Mouse (Mus musculus): ENCODE measurements around the gene Tmem108.

Gene Tmem108

DNA sequence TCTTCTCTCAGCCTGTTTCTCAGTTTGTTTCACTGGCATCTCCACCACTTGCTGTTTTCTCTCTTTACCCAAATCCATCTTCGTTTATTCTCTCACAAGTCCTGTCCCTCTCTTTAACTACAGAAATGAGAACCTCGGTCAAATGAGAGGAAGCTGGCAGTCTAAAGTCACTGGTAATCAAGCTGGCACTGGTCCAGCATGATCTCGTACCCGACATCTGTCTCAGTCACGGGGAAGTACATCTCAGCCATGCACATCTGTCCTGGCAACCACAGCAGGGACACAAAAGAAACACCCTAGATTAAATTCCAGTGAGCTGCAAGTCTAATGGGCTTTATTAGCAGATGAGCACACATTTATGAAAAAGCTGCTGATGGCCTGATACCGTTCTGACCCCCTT lies 206.3 kb downstream of the Tmem108 start:
- DNase-seq (ENCODE audit: inconsistent age in 2 of 2, low spot score in 1 of 2) = no peak

DNA sequence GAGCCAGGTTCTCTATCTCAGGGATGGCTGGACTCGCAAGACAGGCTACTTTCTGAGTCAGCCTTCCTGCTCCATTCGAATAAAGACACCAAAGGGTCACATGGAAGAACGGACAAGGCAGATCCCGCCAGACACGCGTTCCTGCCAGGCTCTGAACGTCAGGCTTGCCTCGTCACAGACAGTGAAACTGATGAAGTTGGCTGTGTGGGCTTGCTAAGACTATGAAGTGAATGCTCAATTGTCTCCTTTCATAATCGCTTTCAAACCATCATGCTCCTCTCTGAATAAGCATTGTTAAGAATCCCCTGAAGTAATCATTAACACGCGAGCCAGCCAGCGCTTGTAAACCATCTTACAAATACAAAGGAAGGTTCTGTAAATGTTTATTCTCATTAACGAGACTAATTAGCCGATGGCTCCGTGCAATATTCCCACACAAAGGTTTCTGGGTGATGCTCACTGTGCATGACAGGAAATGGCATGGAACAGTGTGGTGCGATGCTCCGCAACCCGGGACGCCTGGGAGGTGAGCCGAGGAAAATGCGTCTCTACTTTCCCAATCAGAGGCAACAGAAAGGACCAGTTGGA lies 210.9 kb downstream of the Tmem108 start:
- DNase-seq (ENCODE audit: inconsistent age in 2 of 2, low spot score in 1 of 2) = no peak

DNA sequence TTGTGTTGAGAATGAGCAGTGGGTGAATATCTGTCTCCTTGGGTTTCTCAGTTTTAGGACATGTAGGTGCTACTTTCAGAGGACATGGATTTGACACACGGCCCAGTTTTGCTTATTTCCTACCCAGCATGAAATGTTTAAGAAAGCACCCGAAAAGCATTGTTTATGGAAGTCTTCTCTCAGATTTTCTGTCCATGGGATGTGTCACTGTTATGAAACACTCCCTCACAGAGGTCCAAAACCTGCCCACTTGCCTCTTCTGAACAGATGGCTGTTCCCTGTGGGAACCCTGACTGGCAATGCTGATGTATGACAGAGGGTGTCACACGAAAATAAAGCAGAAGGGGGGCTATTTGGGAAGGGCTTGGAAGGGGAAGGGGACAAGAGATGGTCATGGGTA lies 212.5 kb downstream of the Tmem108 start:
- DNase-seq (ENCODE audit: inconsistent age in 2 of 2, low spot score in 1 of 2) = no peak

DNA sequence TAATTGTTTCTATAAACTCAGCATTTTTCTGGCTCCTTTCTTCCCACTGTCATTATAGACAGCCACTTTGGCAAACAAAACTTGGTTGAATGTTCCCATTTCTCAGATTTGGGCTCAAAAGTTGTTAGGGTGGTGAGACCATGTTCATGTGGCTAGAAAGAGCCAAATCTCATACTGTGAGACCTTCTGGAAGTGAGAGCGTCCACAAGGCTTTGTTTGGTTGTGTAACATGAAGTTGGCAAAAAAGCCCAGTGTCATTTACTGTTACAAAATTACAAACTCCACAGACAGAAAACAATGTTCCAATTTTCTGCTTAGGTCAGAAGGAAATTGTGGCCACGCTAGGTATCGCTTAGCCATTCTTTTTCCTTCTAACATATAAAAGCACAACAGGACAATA lies 213.0 kb downstream of the Tmem108 start:
- DNase-seq (ENCODE audit: inconsistent age in 2 of 2, low spot score in 1 of 2) = no peak

DNA sequence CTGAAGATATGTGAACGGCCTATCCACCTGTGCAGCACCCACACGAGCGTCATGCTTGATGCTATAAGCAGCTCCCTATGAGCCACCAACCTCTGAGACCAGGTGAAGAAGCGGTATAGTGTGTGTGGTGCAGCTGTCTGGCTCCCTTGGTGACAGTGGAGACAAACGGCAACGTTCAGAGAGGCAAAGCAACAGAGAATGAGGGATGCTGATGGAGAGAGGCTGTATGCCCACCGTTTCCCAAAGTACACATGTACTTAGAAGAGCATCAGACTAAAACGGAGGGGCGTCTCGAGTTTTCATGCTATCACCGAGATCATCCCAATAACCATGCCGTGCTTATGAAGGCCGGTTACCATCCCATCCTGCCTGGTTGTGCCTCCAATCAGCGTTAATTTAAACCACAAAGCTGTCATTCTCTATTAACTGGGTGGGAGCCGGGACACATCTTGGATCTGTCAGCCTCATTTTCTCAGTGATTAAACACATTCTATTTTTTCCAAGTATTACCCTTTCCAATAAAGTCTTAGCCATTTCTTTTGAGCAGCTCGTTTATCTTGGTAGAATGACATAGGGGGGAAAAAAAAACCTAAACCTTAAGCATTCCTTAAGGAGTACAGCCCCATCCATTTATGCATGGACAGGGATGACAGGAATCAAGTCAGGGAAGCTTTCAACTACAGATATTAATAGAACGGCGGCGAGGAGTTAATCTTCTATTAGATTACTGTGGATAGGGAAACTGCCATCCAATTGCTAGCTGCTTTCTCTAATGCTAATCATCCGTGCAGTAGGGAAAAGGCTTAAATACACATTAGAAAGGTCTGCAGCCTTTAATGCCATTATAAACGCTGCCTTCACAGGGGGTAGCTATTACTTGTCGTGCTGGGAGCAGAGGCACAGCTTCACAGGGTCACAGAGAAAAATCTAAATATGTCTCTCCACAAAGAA lies 214.7 kb downstream of the Tmem108 start:
- no peak for DNase-seq (ENCODE audit: inconsistent age in 2 of 2, low spot score in 1 of 2)

DNA sequence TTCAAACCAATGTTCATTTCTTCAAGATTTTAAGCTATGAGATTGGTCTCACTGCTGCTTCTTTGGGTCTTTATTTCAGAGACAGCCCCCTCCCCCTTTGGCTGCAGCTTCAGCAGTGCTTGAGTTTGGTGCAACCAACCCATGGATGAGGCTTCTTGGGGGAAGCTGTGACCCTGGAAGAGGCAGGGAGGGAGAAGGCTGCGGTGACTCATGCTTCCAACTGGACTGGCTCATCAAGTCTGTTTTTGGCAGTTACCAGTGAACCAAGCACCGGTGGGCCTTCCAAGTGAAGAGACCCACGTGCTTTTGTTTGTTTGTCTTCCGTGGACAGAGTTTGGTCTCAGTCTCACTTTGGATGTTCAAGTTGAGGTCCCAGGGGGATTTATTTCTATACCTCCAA lies 215.9 kb downstream of the Tmem108 start:
- DNase-seq (ENCODE audit: inconsistent age in 2 of 2, low spot score in 1 of 2) = peak; percentile 15 to 67

DNA sequence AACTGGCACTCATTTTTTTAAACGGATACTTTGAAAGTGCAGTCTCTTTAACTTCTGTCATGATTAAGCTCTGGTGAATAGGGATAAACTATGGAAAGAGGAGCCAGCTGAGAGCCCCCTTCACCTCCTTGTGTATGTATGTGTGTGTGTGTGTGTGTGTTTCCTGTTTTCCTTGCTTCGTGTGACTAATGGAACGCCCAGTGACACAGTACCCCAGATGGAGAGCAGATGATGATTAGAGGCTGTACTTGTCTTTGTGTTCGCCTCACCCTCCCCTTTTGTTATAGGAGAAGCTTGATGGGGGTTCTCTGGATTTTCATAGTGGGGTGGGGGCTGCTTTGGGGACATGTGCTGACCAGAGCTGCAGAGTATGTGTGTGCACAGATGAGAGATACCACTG lies 216.4 kb downstream of the Tmem108 start:
- no peak for DNase-seq (ENCODE audit: inconsistent age in 2 of 2, low spot score in 1 of 2)

DNA sequence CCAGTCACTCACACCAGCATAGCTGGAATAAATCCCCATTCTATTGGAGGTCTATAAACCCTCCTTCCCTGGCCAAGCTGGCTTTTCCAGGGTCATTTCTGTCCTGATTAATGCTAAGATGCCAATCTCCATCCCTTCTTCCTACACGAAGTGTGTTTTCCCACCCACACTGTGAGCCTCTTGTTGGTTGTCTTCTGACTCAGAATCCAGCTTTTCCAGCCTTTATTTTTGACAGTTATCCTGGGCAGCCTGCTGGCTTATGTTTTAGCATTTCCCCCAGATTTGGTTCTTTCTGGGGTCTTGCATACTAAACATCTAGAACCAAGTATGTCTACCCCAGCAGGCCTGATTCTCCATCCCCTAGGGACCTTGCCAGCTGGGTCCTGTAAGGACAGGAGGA lies 217.0 kb downstream of the Tmem108 start:
- no peak for DNase-seq (ENCODE audit: inconsistent age in 2 of 2, low spot score in 1 of 2)

DNA sequence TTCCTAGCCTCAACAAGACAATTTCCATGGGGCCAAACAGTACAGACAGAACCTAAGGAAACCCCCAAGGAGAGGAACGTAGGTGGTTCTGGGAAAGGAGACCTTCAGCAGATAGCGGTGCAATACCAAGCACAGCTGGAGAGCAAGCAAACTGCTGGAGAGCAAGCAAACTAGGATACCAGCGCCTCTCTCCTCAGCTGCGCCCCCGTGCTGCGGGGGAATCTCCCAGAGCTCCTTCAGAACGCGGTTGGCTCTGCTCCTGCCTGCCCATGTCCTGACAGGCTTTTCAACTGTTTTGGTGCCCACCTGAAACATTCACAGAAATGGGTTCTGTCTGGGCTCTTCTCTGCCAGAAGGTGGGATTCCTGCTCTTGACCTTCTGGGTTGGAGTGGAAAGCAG lies 221.1 kb downstream of the Tmem108 start:
- DNase-seq (ENCODE audit: inconsistent age in 2 of 2, low spot score in 1 of 2) = no peak

DNA sequence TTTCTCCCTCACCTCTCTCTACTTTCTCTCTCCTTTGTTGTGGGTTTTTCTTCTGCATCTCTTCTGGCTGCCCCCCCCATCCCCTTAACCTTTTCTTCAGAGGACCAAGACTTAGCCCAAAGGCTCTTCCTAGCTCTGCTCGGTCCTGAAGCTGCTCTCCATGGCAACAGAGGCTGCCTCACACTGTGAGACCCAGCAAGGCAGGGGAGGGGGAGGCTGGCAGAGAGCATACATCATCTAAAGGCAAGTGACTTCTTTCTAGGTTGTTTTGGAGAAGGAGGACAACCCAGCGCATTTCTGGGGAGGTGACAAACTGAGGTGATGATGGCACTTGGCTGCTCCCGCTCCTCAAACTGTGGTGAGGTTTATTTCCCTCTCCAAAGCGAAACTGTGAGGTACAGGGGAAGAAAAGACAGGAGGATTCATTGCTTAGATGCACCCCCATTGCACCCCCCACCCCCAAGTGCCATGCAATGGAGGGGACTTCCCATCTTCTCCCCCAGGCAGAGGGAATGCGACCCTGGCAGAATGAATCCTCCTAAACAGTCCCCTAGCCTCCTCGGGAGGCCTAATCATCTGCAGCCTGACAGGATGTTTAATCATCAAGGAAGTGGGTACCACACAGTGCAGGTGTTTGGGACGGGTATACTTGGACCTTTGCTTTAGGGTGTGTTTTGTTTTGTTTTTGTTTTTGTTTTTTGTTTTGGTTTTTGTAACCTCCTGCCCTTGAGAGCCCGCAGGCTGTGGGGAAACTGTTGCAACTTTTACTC lies 223.4 kb downstream of the Tmem108 start:
- DNase-seq (ENCODE audit: inconsistent age in 2 of 2, low spot score in 1 of 2) = no peak

DNA sequence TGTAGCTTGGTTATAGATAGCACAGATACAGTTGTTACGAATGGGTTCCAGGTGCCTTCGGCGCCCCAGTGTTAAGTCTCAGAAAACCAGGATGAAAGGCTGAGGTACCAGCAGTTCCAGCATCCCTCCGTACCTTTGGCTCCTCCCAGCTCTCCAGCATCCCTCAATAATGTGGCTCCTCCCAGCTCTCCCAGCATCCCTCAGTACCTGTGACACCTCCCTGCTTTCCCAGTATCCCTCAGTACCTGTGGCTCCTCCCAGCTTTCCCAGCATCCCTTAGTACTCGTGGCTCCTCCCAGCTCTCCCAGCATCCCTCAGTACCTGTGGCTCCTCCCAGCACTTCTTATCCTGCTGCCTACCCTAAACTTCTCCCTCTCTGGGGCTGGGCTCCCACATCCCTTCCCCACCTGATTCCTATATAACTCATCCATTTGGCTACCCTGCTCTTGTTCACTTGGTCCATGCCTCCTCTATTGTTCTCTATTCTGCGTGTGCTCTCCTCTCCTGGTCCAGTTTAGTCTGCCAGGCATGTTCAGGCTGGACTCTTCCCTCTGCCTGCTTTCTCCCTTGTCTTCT lies 225.5 kb downstream of the Tmem108 start:
- DNase-seq (ENCODE audit: inconsistent age in 2 of 2, low spot score in 1 of 2) = no peak

DNA sequence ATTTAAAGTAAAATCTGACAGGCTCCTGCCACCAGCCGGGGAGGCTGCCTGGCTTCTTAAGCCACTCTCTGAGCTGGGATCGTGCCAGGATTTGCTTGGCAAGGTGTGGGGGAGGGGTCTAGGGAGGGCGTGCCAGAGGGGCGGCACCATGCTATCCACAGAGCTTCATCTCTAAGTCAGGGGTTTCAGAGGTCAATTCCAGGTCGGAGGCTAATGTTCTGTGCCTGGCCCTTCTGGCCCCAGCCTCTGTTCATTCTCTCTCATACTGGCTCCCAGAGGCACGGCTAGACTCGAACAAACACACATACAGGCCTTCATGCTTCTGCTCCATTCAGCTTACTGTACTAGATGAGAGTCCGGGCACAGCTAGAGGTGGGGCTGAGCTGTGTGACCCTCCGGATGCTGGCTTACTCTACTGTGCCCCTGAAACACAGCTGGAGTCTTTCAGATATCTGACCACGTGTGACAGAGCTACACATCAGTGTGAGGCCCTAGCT lies 236.5 kb downstream of the Tmem108 start:
- no peak for DNase-seq (ENCODE audit: inconsistent age in 2 of 2, low spot score in 1 of 2)

DNA sequence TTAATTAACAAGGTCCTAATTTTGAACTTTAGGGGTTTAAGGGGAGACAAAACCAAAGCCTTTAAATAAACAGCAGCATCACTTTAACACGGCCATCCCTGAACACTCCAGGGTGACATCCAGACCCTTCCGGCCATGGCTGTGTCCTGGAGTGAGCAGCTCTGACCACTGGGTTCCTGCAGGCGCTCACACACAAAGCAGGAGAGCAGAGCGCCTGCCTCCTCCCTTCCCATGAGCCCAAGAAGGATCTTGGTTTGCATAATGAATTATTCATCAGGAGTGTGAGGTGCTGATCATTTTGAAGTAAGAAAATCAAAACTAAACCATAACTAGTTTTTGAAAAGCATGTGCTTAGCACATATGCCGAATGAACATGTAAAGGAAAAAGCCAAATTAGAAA lies 237.0 kb downstream of the Tmem108 start:
- no peak for DNase-seq (ENCODE audit: inconsistent age in 2 of 2, low spot score in 1 of 2)

DNA sequence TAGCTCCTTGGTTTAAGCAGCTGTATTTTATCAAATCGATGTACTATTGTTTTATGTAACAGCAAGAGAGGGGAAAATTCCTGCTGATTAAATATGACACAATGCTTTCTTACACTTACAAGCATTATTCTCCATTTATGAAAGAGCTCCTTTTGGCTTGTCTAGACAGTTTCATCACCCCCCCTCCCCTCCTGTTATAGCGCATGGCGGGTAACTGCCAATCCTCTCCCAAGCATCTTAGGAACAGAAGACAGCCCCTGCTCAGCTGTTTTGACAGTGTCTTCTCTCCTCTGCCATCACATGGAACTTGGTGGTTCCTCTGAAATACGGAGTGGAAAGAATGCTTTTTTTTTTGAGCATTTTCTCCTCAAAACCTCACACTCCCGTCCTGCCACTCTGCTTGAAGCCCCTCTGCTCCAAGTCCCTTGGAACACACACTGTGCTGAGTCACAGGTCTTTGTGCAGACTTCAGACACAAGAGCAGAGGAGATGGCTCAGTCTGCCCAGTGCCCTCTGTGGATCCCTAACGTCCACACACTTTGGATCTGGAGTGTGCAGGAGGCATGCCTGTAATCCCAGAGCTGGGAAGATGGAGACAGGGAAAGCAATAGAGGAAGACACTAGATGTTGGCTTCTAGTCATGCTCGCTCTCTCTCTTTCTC lies 237.8 kb downstream of the Tmem108 start:
- DNase-seq (ENCODE audit: inconsistent age in 2 of 2, low spot score in 1 of 2) = no peak

DNA sequence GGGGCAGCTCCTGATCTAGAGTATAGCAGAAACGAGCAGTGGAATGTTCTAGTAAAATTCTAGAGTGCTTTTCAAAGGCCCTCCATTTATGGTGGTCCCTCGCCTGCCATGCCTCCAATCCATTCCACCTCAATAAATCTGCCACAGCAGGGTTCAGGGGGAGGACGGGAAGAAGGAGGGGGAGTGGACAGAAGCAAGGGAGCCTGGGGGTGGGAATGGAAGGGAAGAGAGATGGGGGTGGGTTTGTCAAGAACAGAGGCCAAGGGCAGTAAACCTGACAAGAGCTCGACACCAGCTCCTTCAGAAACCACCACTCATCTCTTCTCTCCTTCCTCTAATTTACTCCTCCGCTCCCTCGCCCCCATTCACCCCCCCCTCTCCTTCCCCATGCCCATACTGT lies 238.6 kb downstream of the Tmem108 start:
- DNase-seq (ENCODE audit: inconsistent age in 2 of 2, low spot score in 1 of 2) = no peak

DNA sequence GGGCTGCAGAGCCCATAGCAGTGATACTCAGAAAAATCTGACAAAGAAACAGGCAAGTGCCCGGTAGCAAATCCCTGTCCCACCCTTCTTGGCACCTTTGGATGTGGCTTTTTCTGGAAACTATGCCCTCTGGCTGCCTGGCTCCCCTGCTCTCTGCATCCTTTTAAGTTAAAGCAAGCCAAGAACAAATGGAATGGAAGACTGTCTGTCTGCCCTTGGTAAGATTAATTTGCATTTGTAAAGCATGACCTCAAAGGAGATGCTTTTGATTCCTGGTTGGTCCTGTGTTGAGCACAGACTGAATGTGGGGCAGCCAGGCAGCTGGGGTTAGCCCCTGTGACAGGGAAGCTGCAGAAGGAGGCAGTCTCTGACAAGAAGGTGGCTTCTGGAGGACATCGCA lies 247.8 kb downstream of the Tmem108 start:
- DNase-seq (ENCODE audit: inconsistent age in 2 of 2, low spot score in 1 of 2) = peak in 1 of 2 experiments; percentile 52

DNA sequence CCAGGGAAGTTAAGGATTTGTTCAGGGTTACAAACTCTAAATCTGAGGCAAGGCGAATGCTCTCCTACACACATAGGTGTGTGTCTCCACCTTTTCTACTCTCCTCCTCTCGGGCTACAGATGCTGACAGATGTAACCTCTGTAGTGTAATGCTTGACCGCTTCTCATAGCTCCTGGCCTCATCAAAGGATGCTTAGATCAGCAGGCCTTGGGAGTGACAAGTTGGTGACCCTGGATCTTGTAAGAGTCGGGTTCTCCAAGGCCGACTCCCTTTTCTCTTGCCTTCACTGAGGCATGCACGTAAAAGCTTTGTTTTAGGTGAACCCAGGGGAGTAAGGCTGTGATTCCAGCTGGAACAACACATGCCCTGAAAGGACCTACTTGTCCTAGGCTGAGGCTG lies 249.4 kb downstream of the Tmem108 start:
- peak in 1 of 2 experiments; percentile 73 for DNase-seq (ENCODE audit: inconsistent age in 2 of 2, low spot score in 1 of 2)

DNA sequence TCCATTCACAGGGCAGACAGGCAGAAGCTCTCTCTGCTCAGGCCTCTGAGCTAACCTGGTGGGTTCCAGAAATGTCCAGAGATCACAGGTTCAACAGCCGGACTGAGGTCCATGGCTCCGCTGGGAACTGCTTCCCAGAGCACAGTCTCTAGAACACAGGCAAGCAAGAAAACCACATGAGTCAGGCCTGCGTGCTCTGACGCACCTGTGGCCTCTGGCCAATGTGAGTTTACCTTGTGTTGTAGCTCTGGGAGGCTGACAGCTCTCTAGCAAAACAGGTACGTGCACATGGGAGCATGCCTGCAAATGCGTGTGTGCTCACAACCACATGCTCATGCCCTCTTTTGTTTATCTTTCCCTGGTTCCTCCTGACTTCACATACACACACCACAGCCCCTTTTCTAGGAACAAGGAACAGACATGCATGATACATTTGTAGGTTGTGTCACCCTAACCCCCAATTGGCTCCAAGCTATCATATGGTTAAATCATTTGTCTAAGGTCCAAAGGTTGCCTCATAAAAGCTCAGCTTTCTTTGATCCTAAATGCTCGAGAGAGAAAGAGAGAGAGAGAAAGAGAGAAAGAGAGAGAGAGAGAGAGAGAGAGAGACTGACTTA lies 254.6 kb downstream of the Tmem108 start:
- no peak for DNase-seq (ENCODE audit: inconsistent age in 2 of 2, low spot score in 1 of 2)

DNA sequence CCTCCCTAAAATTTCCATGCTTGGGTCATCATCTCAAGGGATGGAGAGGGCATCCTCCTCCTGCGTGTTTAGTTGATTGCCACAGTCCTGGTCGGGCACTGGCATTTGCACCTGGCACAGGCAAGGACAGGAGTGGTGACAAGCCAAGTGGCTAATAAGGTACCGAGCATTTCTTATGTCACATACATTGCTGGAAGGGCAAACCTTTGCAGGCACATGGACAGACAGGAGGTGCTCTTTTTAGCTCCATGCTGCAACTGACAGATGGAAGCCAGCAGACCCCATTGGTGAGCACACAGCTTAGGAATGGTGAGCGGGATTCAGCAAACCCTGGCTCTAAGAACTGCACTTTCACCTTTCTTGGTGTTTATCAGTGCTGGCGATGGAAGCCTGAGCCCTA lies 256.6 kb downstream of the Tmem108 start:
- no peak for DNase-seq (ENCODE audit: inconsistent age in 2 of 2, low spot score in 1 of 2)

DNA sequence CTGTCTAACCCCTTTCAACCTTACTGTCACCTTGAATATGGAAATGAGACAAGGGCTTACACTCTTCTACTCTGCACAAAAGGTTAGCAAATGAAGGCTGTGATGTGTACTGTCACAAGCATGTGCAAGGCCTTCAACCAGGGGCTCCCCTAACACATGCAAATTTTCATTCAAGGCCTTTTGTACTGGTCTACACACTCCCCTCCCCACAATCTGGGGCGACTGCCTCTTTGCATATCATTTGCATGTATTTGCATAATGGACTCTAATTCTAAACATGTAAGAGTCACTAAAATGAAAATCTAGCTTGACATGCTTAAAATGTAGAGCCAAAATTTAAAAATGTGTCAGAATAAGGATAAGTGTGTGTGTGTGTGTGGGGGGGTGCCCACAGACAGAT lies 257.0 kb downstream of the Tmem108 start:
- no peak for DNase-seq (ENCODE audit: inconsistent age in 2 of 2, low spot score in 1 of 2)
